Mouse (Mus musculus): ENCODE measurements around the gene Gdpd5. TPM values are rescaled to one million over a fixed set of nuclear protein-coding genes. Genes with fewer than 3 reads are reported as not detected.

Gene Gdpd5
- polyA plus RNA-seq, 1 experiment from 2014 or later = 21.4 TPM

- H3K4me1 ChIP-seq = peaks cover 65% of the 10 kb centered on the region
- peak overlapping the region; percentile 79 for H3K4me3 ChIP-seq
- H3K36me3 ChIP-seq (replicated peaks) = no peaks in the 10 kb centered on the region
- H3K9me3 ChIP-seq = no peaks in the 10 kb centered on the region
- WGBS = under 1% methylated on average over 24 of the region's 24 CpGs
- H3K27me3 ChIP-seq (replicated peaks; ENCODE audit: low read depth, poor library complexity, severe bottlenecking) = peaks cover 21% of the 10 kb centered on the region
- peak overlapping the region; percentile 98 for H3K27ac ChIP-seq (replicated peaks)
- peak; percentile 80 for DNase-seq (ENCODE audit: low spot score)
Measured at GRCm38 (mm10) chr7:99380491-99381213, 562 bp upstream of the Gdpd5 start.

GRCm38 (mm10) chr7:99382088-99383000, 1.1 kb downstream of the Gdpd5 start:
- Histone ChIP-seq H3K27me3 (replicated peaks; ENCODE audit: low read depth, poor library complexity, severe bottlenecking) (peaks cover 21% of the 10 kb centered on the region), H3K27ac (replicated peaks) (peak overlapping the region; percentile 98), H3K4me1 (peaks cover 82% of the 10 kb centered on the region), H3K4me3 (peak overlapping the region; percentile 79), H3K36me3 (replicated peaks) (peaks cover 4% of the 10 kb centered on the region), H3K9me3 (no peaks in the 10 kb centered on the region)
- no peak for DNase-seq (ENCODE audit: low spot score)
- 12% methylated on average over 30 of the region's 30 CpGs for WGBS

GRCm38 (mm10) chr7:99383246-99383645, 2.0 kb downstream of the Gdpd5 start:
- Histone ChIP-seq H3K4me1 (peaks cover 90% of the 10 kb centered on the region), H3K36me3 (replicated peaks) (peaks cover 11% of the 10 kb centered on the region), H3K27ac (replicated peaks) (peak overlapping the region; percentile 76), H3K9me3 (no peaks in the 10 kb centered on the region), H3K4me3 (peak overlapping the region; percentile 79), H3K27me3 (replicated peaks; ENCODE audit: low read depth, poor library complexity, severe bottlenecking) (peaks cover 21% of the 10 kb centered on the region)
- no peak for DNase-seq (ENCODE audit: low spot score)
- 53% methylated on average over 5 of the region's 5 CpGs for WGBS

- Histone ChIP-seq H3K4me1 (peaks cover 91% of the 10 kb centered on the region), H3K4me3 (peak overlapping the region; percentile 79), H3K9me3 (no peaks in the 10 kb centered on the region), H3K27ac (replicated peaks) (peak overlapping the region; percentile 76), H3K36me3 (replicated peaks) (peaks cover 17% of the 10 kb centered on the region), H3K27me3 (replicated peaks; ENCODE audit: low read depth, poor library complexity, severe bottlenecking) (peaks cover 21% of the 10 kb centered on the region)
- no peak for DNase-seq (ENCODE audit: low spot score)
- 37% methylated on average over 4 of the region's 4 CpGs for WGBS
Measured at GRCm38 (mm10) chr7:99384101-99384611, 2.9 kb downstream of the Gdpd5 start.

GRCm38 (mm10) chr7:99386030-99386429, 4.8 kb downstream of the Gdpd5 start:
- WGBS = 66% methylated on average over 5 of the region's 5 CpGs

GRCm38 (mm10) chr7:99386811-99387210, 5.6 kb downstream of the Gdpd5 start:
- WGBS = 88% methylated on average over 4 of the region's 4 CpGs
- peaks cover 21% of the 10 kb centered on the region for H3K27me3 ChIP-seq (replicated peaks; ENCODE audit: low read depth, poor library complexity, severe bottlenecking)
- no peak for DNase-seq (ENCODE audit: low spot score)
- H3K4me1 ChIP-seq = peaks cover 95% of the 10 kb centered on the region
- H3K9me3 ChIP-seq = no peaks in the 10 kb centered on the region
- H3K27ac ChIP-seq (replicated peaks) = 0 out of 2 replicates have a peak overlapping the region, but pooled peaks have one; percentile 4
- no peak overlapping the region for H3K4me3 ChIP-seq
- H3K36me3 ChIP-seq (replicated peaks) = peaks cover 25% of the 10 kb centered on the region

More at GRCm38 (mm10) chr7:99386030-99386429, 4.8 kb downstream of the Gdpd5 start:
- H3K36me3 ChIP-seq (replicated peaks) = peaks cover 21% of the 10 kb centered on the region
- DNase-seq (ENCODE audit: low spot score) = no peak
- peaks cover 94% of the 10 kb centered on the region for H3K4me1 ChIP-seq
- no peaks in the 10 kb centered on the region for H3K9me3 ChIP-seq
- no peak overlapping the region for H3K4me3 ChIP-seq
- H3K27me3 ChIP-seq (replicated peaks; ENCODE audit: low read depth, poor library complexity, severe bottlenecking) = peaks cover 21% of the 10 kb centered on the region
- H3K27ac ChIP-seq (replicated peaks) = peak overlapping the region; percentile 61; the same call in 1 of the 2 replicates

GRCm38 (mm10) chr7:99387356-99387755, 6.1 kb downstream of the Gdpd5 start:
- Histone ChIP-seq H3K9me3 (no peaks in the 10 kb centered on the region), H3K27me3 (replicated peaks; ENCODE audit: low read depth, poor library complexity, severe bottlenecking) (peaks cover 16% of the 10 kb centered on the region), H3K36me3 (replicated peaks) (peaks cover 31% of the 10 kb centered on the region), H3K27ac (replicated peaks) (peak overlapping the region; percentile 15; the same call in 1 of the 2 replicates), H3K4me3 (no peak overlapping the region), H3K4me1 (peaks cover 95% of the 10 kb centered on the region)
- WGBS = 82% methylated on average over 5 of the region's 5 CpGs
- DNase-seq (ENCODE audit: low spot score) = no peak

GRCm38 (mm10) chr7:99390559-99390958, 9.3 kb downstream of the Gdpd5 start:
- WGBS = 18% methylated on average over 4 of the region's 4 CpGs
- Histone ChIP-seq H3K27me3 (replicated peaks; ENCODE audit: low read depth, poor library complexity, severe bottlenecking) (no peaks in the 10 kb centered on the region), H3K4me3 (no peak overlapping the region), H3K27ac (replicated peaks) (peak overlapping the region; percentile 73), H3K4me1 (peaks cover 84% of the 10 kb centered on the region), H3K36me3 (replicated peaks) (peaks cover 47% of the 10 kb centered on the region), H3K9me3 (no peaks in the 10 kb centered on the region)
- DNase-seq (ENCODE audit: low spot score) = peak; percentile 50

GRCm38 (mm10) chr7:99392696-99393095, 11.5 kb downstream of the Gdpd5 start:
- Histone ChIP-seq H3K27me3 (replicated peaks; ENCODE audit: low read depth, poor library complexity, severe bottlenecking) (no peaks in the 10 kb centered on the region), H3K9me3 (no peaks in the 10 kb centered on the region), H3K36me3 (replicated peaks) (peaks cover 39% of the 10 kb centered on the region), H3K4me3 (no peak overlapping the region), H3K4me1 (peaks cover 81% of the 10 kb centered on the region), H3K27ac (replicated peaks) (no peak overlapping the region)
- 82% methylated on average over 2 of the region's 2 CpGs for WGBS
- no peak for DNase-seq (ENCODE audit: low spot score)

GRCm38 (mm10) chr7:99393711-99394325, 12.6 kb downstream of the Gdpd5 start:
- DNase-seq (ENCODE audit: low spot score) = no peak
- H3K36me3 ChIP-seq (replicated peaks) = peaks cover 30% of the 10 kb centered on the region
- no peaks in the 10 kb centered on the region for H3K27me3 ChIP-seq (replicated peaks; ENCODE audit: low read depth, poor library complexity, severe bottlenecking)
- H3K9me3 ChIP-seq = no peaks in the 10 kb centered on the region
- WGBS = 89% methylated on average over 13 of the region's 13 CpGs
- H3K4me3 ChIP-seq = no peak overlapping the region
- peaks cover 71% of the 10 kb centered on the region for H3K4me1 ChIP-seq
- no peak overlapping the region for H3K27ac ChIP-seq (replicated peaks)

GRCm38 (mm10) chr7:99395385-99395784, 14.2 kb downstream of the Gdpd5 start:
- H3K27me3 ChIP-seq (replicated peaks; ENCODE audit: low read depth, poor library complexity, severe bottlenecking) = no peaks in the 10 kb centered on the region
- H3K9me3 ChIP-seq = no peaks in the 10 kb centered on the region
- H3K4me1 ChIP-seq = peaks cover 56% of the 10 kb centered on the region
- no peak overlapping the region for H3K4me3 ChIP-seq
- WGBS = 85% methylated on average over 4 of the region's 4 CpGs
- H3K27ac ChIP-seq (replicated peaks) = no peak overlapping the region
- DNase-seq (ENCODE audit: low spot score) = no peak
- peaks cover 35% of the 10 kb centered on the region for H3K36me3 ChIP-seq (replicated peaks)

Data from embryonic facial prominence, embryonic 10.5 days (tissue).